Mouse (Mus musculus) MEL (cell line): Measurements from ENCODE around the gene Ttyh2.

Source experiments
- CTCF ChIP-seq, 3 experiments: IDR thresholded peaks in 2 of 3; conservative IDR thresholded peaks in 1 of 3; 2 replicates each; pipeline ENCODE4 v1.5.1; 2011 to 2012; ENCODE audit warnings: low read length in 3 of 3, low read depth in 2 of 3, mild to moderate bottlenecking in 2 of 3, improper control_type of control experiment in 1 of 3, inconsistent platforms in 1 of 3, mixed read lengths in 1 of 3, moderate library complexity in 1 of 3; ENCODE audit not compliant: control insufficient read depth in 1 of 3, insufficient read depth in 1 of 3, poor library complexity in 1 of 3, severe bottlenecking in 1 of 3
- ETS1 ChIP-seq: IDR thresholded peaks from 2 replicates; pipeline ENCODE4 v1.6.1; 2012; ENCODE audit warnings: low read depth, mild to moderate bottlenecking, inconsistent platforms, low read length, improper control_type of control experiment, moderate library complexity
- KAT2A ChIP-seq: conservative IDR thresholded peaks from 2 replicates; pipeline ENCODE4 v1.6.1; 2012; ENCODE audit warnings: low read depth, low read length, improper control_type of control experiment, inconsistent platforms
- MEF2A ChIP-seq: IDR thresholded peaks from 2 replicates; pipeline ENCODE4 v1.6.1; 2014; ENCODE audit warnings: low read depth, mild to moderate bottlenecking, inconsistent platforms, low read length, improper control_type of control experiment; ENCODE audit not compliant: poor library complexity, insufficient replicate concordance, severe bottlenecking; ENCODE audit errors: extremely low read depth
- MXI1 ChIP-seq: IDR thresholded peaks from 2 replicates; pipeline ENCODE4 v1.6.1; 2011; ENCODE audit warnings: mild to moderate bottlenecking, low read depth, low read length, improper control_type of control experiment
- NELFE ChIP-seq: IDR thresholded peaks from 2 replicates; pipeline ENCODE4 v1.6.1; 2011; ENCODE audit warnings: low read depth, low read length, improper control_type of control experiment
- POLR2A ChIP-seq, 2 experiments: IDR thresholded peaks; 2 replicates each; pipeline ENCODE4 v1.6.1; 2011 to 2012; ENCODE audit warnings: low read length in 2 of 2, mild to moderate bottlenecking in 2 of 2, control low read depth in 1 of 2, improper control_type of control experiment in 1 of 2, low read depth in 1 of 2, moderate library complexity in 1 of 2; ENCODE audit not compliant: control insufficient read depth in 1 of 2, insufficient read depth in 1 of 2, poor library complexity in 1 of 2

DNA sequence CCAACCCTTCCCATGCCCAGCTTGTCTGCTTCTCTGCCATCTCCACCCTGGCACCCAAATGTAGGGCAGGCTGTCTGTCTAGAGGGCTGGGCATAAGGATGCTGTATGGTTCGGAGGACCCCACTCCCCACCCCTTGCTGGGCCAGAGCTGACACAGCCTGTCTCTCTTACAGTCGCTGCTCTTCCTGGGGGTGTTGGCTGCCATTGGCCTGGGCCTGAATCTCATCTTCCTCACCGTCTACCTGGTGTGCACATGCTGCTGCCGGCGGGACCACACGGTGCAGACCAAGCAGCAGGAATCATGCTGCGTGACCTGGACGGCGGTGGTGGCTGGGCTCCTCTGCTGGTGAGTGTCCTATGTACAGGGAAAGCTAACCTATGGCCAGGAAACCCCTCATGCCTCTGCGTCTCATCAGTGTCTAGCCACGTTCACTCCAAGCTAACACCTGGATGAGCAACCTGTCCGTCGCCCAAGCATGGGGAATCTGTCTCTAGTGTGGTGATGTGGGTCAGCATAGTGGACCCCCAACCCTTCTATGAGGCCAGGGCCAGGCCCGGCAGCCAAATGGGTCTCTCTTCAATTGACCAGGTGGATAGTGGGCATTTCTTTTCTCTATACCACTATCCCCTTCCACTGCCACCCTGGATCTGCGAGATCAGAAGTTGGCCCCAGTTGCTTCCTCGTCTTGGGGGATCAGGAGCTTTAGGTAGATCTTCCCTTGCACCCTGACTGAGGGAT, 11.2 kb downstream of the Ttyh2 start:
- TF ChIP-seq ETS1, result no peak
- no peak for TF ChIP-seq CTCF (IDR thresholded peaks at IDR 0.05 in 2 of 3, conservative IDR thresholded peaks at IDR 0.05 in 1 of 3; ENCODE audit: control insufficient read depth in 1 of 3, insufficient read depth in 1 of 3, low read depth in 2 of 3, low read length in 3 of 3, poor library complexity in 1 of 3, severe bottlenecking in 1 of 3)
- TF ChIP-seq MXI1, result no peak
- TF ChIP-seq NELFE, result no peak
- no peak for TF ChIP-seq MEF2A
- no peak for TF ChIP-seq POLR2A (IDR thresholded peaks at IDR 0.05; ENCODE audit: control insufficient read depth in 1 of 2, insufficient read depth in 1 of 2, low read depth in 1 of 2, low read length in 2 of 2, poor library complexity in 1 of 2)
- TF ChIP-seq KAT2A, result no peak
